Mouse (Mus musculus) cortical plate, adult 2 months (tissue): ENCODE measurements at regions not wholly inside any gene's neighbourhood (a gene's known extent, or its start where the extent isn't known, plus 50 kb on each side); places are given as distances from the start of the nearest gene placed in this dataset.
A peak's percentile ranks its signal among the peaks of the same experiment; 100 is the strongest.

ENCODE experiments used
- H3K27ac ChIP-seq: fragments of 200-500 bp; 2 replicates; pipeline ENCODE4 v1.5.1; 2012; ENCODE audit warnings: low read length, control low read depth, inconsistent platforms; ENCODE audit not compliant: insufficient read depth
- H3K4me1 ChIP-seq: fragments of 200-500 bp; 2 replicates; pipeline ENCODE4 v1.6.1; 2011; ENCODE audit warnings: low read length; ENCODE audit not compliant: control insufficient read depth, insufficient read depth
- H3K4me3 ChIP-seq: fragments of 200-500 bp; 2 replicates; pipeline ENCODE4 v1.5.1; 2011; ENCODE audit warnings: mild to moderate bottlenecking, low read length, control low read depth; ENCODE audit not compliant: insufficient read depth
- CTCF ChIP-seq: fragments of 200-500 bp; IDR thresholded peaks from 2 replicates; pipeline ENCODE4 v1.5.1; 2011; ENCODE audit warnings: mild to moderate bottlenecking, control low read depth, low read length; ENCODE audit not compliant: insufficient read depth; ENCODE audit errors: extremely low read depth
- POLR2A ChIP-seq: fragments of 200-500 bp; IDR thresholded peaks from 2 replicates; pipeline ENCODE4 v1.6.1; 2011; ENCODE audit warnings: mild to moderate bottlenecking, low read length, control low read depth; ENCODE audit not compliant: insufficient read depth; ENCODE audit errors: extremely low read depth

DNA sequence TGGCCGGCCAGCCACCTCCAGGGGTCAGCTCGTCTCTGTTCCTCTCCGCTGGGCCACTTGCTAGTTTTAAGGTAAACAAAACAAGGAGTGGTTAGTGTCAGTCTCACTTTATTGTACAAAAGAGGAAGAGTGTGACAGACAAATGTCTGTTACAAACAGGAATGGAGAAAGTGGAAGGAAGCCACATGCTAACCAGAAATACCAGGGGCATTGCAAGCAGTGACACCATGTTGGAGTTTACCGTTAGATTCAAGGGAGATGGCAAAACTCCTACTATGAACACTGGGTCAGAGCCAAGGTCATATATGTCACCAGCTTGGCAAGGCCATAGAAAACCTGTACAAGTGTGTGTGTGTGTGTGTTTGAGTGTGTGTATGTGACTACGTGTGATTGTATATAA, 131.5 kb downstream of the 2410131K14Rik start:
- no peak for TF ChIP-seq POLR2A
- TF ChIP-seq CTCF = no peak
- no peak overlapping the region for H3K4me3 ChIP-seq
- H3K4me1 ChIP-seq = peaks cover 4% of the 10 kb centered on the region
- no peak overlapping the region for H3K27ac ChIP-seq

DNA sequence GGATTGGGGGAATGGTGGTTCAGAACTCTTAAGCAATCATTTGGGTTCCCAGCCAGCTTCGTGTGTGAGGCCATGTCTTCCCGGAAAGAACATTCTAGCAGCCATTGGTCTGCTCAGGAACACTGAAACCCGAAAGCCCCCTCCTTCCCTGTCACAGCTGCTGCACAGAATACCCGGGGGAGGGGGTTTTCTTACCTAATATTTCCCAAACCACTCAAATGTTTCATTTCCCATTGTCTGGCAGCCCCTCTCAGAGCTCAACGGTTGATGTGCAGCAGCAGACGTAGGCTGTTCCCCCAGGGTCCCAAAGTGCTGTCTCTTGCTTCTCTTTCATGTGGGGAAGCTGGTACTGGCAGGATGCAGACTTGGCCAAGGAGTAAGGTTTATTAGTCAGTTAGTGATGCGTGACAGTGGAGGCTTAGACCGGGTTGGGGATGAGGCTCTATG, 132.4 kb downstream of the 2410131K14Rik start:
- TF ChIP-seq POLR2A (no peak), CTCF (no peak)
- H3K4me1 ChIP-seq = peaks cover 4% of the 10 kb centered on the region
- H3K27ac ChIP-seq = no peak overlapping the region

DNA sequence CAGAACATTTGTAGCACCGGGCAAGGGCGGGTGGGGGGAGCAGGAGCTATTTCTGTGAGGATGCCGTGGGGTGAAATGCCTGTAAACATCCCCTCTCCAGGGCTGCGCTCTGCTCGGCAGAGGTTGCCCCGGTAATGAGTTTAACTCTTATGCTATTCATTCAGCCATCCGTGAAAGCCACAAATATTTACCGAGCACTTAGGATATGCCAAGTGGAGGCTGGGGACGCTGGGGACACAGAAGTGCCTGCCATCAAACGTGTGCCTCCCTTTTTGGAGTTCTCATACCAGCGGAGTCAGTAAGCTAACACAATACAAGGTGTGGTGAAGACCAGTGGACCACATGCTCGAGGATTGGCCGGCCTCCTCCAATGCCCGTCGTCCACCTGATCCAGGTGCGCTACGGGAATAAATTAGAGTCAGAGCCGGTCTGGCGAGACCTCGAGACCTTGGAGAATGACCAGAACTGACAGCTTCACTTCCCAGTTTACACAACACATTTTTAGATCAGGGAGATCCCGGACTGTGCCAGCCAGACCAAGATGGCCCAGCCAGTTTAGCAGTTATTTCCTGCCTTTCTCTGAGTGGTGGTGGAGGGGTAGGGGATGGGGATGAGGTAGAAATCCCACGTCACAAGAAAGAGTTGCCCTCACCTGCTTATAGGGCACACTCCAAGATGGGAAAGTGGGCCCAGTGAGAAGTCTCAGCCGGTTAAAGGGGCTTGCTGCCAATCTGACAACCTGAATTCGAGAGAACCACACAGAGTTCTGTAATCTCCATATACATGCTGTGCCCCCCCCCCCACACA, 134.4 kb downstream of the 2410131K14Rik start:
- TF ChIP-seq CTCF (no peak), POLR2A (no peak)
- 0 out of 2 replicates have a peak, but pooled peaks cover 2% of the 10 kb centered on the region for H3K4me1 ChIP-seq
- H3K4me3 ChIP-seq = no peak overlapping the region
- no peak overlapping the region for H3K27ac ChIP-seq

More for the DNA sequence above, 132.4 kb downstream of the 2410131K14Rik start:
- H3K4me3 ChIP-seq = no peak overlapping the region

DNA sequence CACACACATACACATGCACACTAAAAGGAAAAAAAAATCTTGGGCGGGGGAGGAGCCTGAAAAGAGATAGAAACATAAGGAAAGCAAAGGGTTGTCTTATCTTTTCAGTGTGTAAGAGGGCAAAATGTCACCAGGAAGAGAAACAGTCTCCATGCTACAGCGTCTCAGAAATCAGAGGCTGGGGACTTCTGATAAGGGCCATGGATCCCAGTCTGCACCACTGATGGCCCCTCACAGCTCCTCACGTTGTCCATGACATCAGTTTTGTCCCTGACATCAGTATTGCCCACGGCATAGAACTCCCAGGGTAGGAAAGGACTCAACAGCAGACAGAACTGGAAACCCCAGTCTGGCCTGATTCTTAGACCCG, 135.0 kb downstream of the 2410131K14Rik start:
- Histone ChIP-seq H3K4me3 (no peak overlapping the region; the same call in 1 of the 2 replicates), H3K27ac (no peak overlapping the region), H3K4me1 (0 out of 2 replicates have a peak, but pooled peaks cover 2% of the 10 kb centered on the region)
- no peak for TF ChIP-seq POLR2A
- no peak for TF ChIP-seq CTCF

DNA sequence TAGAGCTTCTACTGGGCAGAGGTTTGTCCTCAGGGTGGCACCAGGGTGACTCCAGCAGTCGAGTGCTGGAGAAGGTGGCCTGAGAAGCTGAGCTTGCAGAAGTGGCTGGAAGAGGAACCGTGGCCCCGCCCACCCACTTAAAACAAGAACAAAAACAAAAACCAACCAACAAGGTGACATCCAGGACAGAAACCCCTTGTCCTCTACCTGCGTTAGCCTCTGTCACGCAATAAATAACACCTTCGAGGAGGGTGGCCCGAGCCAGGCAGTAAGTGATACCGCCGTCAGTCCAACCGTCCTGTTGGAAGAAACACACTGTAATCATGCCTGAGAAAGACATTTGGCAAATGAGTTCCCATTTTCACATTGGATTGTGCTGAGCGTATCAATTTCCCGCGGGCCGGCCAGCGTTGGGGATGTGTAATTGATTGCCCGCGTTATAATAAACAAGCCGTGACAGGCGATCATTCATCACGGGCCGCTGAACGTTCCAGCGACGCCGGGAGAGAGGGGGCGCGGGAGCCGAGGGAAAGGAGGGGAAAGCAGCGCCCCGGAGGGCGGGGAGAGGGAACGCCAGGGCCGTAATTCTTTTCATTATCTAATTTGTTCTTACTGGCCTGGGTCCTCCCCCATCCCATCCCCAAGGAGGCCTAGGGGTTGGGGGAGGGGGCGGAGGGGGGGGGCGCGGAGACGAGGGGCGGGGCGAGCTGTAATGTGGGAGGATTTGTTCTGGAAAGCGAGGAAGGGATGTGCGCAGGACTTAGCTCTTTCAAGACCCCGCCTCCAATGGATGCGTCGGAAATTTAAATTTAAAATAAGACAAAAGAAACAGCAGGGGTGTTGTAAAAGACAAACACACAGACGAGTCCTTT, 135.6 kb downstream of the 2410131K14Rik start:
- TF ChIP-seq POLR2A = no peak
- TF ChIP-seq CTCF = no peak
- H3K27ac ChIP-seq = peak overlapping the region; percentile 24; the same call in 1 of the 2 replicates
- peak overlapping the region; percentile 54 for H3K4me3 ChIP-seq
- H3K4me1 ChIP-seq = 0 out of 2 replicates have a peak, but pooled peaks cover 2% of the 10 kb centered on the region

DNA sequence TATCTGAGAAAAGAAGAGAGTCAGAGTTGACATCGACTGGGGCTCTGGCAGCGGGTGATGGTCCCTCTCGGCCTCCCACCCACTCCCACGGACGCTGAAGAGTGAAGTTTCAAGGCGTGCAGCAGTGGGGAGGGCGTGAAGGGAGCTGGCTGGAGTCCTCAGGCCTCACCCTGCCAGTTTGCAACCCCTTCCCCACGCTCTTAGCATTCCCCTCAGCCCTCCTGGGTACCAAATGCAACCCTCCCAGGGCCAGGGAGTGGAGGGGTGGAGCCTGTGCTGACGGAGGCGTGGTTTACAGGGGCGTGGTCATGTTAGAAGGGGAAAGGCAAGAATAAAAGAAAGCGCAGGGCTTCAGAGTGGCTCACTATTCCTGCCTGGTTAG, 136.3 kb downstream of the 2410131K14Rik start:
- Histone ChIP-seq H3K27ac (no peak overlapping the region), H3K4me1 (0 out of 2 replicates have a peak, but pooled peaks cover 2% of the 10 kb centered on the region), H3K4me3 (peak overlapping the region; percentile 54)
- no peak for TF ChIP-seq CTCF
- TF ChIP-seq POLR2A = no peak

DNA sequence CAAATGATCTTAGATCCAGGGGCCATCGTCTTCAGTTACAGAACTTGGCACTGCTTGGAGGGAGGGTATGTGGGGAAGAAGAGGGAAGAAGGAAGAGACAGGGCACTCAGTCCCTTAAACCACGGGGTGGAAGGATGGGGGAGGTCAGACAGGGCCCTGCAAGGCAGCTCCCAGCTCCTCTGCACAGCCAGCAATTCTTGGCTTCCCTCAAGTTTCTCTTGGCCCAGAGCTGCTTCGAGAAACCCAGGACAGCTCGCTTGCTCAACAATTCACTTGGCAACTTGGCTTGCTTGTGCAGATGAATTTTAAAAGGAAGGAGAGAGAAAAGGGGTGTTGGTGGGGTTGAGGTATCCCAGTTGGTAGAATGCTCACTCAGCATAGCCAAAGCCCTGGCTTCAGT, 141.1 kb downstream of the 2410131K14Rik start:
- Histone ChIP-seq H3K4me1 (no peaks in the 10 kb centered on the region), H3K4me3 (no peak overlapping the region), H3K27ac (no peak overlapping the region)
- TF ChIP-seq CTCF (no peak), POLR2A (no peak)

DNA sequence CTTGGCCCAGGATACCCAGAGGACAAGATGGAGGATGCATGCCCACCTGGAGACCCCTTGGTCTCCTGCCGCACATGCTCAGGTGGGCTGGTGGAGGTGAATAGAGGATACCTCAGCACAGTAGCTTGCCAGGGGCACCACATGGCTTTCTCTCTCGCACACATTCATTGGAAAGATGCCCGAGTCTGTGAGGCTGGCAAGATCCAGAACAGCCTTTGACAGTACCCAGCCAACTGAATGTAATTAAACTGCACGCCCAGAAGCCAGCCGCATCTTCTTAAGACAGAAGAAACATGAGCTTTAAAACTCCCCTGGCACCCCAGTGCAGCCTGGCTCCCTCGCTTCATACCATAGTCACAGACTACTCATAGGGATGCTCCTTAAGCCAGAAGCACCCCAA, 143.4 kb downstream of the 2410131K14Rik start:
- no peak overlapping the region for H3K4me3 ChIP-seq
- TF ChIP-seq POLR2A = no peak
- TF ChIP-seq CTCF = no peak
- no peak overlapping the region for H3K27ac ChIP-seq
- no peaks in the 10 kb centered on the region for H3K4me1 ChIP-seq

DNA sequence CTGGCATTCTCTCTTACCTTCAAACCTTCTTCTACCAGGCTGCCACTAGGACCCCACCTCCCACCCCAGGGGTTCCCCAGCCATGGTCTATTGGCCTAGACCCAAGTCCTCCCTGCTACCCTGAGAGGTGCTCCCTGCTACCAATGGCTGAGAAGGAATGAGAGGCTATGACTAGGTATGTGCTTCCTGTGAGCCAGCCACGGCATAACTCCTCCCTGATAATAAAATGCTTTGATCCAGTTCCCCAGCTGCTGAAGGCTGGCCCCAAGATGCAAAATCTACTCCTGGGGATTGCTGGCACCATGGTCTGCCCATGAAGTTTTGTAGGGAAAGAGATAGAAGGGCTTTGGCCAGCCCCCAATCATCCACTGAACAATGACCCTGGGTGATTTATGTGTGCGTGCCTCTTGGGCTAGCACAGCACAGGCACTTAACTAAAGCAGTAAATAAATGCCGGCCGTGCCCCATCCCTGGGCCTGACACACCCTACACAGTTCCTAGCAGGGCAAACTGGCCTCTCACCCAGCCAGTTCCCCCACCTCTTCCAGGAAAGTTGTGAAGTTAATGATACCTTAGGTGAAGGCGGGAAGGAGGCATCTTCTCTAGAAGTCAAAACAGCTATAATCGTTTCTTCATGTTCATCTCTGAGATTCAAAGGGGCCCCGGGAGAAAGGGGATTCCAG, 145.8 kb downstream of the 2410131K14Rik start:
- H3K27ac ChIP-seq = no peak overlapping the region
- H3K4me1 ChIP-seq = no peaks in the 10 kb centered on the region; the same call in 1 of the 2 replicates

More for the DNA sequence above, 145.8 kb downstream of the 2410131K14Rik start:
- no peak overlapping the region for H3K4me3 ChIP-seq
- TF ChIP-seq CTCF = no peak
- no peak for TF ChIP-seq POLR2A
